Mouse (Mus musculus): ENCODE results near the gene 4933425L06Rik.

The 4933425L06Rik gene

DNA sequence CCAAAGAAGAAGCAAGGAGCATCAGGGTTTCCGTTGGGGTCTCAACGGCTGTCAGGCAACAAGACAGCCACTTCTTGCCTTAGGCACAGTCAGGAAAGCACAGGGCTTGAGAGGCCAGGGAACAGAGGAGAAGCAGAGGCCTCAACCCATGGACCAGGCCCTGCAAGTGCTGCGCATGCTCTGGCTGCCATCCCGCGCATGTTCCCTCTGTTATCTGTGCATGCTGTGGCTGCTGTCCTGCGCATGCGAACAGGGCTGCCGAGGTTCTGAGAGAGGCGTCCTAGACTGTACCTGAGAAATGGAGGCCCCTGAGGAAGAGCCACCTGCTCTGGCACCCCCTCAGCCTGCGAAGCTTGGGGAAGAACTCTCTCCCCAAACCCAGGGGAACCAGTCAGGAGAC, at the start of gene 4933425L06Rik:
TSS of gene 4933425L06Rik (plus strand) at position 261 of the 400 bp plus-strand sequence.
- no peak for DNase-seq (ENCODE audit: low spot score)

DNA sequence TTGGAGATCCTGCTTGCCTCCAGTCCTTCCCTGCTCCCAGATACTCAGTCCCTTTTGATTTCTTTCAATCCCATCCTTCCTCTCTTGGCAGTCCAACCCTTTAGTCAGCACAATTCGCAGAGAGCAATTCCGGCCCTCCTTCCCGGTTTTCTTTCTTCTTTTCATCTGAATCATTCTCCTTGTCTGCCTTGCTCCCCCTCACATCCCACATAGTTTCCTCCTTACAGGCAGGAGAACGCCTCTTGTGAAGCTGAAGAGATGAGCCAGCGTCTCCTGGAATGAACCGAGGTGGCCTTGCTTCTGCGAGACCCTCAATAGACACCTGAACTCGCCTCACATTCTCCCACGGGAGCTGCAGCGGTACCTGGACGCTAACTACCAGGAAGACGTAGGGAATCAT, 44.1 kb upstream of the 4933425L06Rik start:
- DNase-seq (ENCODE audit: low spot score) = no peak

DNA sequence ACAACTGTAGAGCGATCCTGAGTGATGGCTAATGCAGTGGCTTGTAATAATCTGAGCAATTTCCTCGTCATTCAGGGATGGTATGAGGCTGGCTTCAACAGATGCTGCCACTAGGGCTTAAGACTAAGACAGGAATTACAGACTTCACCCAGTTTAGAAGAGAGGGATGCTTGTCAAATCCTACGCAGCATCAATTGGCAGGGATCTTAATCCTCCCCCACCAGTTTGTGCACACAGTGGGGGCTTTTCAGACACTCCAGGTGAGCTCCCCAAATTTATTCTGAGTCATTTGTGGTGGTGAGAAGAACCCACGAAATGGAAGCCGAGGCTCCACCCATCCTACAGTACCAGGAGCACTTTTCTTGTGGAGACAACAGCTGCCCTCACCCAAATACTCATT, 43.6 kb upstream of the 4933425L06Rik start:
- DNase-seq (ENCODE audit: low spot score) = no peak

DNA sequence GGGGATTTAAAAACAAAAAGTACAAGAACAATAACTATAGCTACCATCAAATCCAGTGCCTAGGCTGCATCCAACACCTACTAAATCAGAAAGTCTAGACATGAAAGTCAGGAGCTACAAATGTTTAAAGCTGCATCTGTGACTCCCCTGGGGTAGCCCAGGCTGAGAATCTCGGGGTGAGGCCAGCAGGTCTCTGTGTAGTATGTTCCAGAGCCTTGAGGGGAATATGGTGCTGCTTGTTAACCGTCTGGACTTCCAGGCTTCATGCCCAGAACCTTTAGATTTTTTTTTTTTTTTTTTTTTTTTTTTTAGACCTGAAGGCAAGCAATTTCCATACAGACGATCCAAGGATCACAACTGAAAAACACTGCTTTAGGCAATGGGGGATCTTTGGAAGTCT, 38.0 kb upstream of the 4933425L06Rik start:
- DNase-seq (ENCODE audit: low spot score) = no peak

DNA sequence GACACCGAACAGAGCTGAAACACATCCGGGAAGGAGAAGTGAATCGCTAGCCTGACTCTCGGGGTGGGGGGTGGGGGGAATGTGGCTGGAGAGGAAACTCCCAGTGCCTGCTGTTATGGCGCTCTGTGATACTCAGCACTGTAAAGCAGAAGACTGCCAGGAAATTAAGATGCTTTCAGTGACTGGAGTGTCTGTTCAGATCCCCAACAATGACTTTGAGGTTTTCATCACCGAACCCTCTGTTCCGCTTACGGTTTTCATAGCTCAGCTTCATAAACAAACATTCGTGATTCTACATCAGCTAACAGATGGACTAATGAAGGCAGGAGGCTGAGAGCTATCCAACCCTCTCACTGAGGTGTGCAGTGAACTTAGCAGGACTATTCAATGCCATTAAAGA, 34.5 kb upstream of the 4933425L06Rik start:
- no peak for DNase-seq (ENCODE audit: low spot score)

DNA sequence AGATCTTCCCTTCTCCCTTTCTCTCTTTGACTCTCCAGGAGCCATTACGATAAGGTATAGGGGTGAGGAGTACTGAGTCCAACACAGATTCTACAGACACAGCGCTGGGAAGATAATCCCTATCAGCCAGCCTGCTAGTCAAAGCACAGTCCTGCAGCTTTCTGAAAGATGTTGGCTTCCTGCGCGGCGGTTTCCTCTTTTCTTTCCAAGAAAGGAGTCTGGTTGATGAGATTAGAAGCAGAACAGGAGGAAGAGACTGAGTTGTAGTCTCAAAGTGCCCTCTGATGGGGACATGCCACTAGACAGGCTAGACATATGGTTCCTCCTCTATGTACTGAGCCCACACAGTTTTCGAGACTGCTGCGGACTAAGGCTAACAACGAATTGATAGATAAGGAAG, 33.3 kb upstream of the 4933425L06Rik start:
- DNase-seq (ENCODE audit: low spot score) = no peak

DNA sequence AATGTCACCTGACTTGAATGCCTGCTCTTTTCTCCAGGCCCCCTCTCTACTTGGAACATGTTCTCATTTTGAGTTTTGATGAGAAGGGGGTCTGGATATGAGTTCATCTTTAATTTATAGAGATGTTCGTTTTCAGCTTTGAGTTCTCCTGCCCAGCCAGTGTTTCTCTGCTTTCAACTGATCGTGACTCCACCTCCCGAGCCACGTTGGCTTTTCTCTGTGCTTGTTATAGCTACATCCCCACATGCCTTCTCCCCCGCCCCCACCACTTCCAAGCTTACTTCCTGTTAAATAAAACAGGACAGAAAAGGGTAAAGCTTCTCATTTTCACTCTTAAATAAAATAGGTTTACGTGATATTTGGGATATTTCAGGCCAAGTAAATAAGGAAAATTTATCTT, 30.5 kb upstream of the 4933425L06Rik start:
- DNase-seq (ENCODE audit: low spot score) = no peak

DNA sequence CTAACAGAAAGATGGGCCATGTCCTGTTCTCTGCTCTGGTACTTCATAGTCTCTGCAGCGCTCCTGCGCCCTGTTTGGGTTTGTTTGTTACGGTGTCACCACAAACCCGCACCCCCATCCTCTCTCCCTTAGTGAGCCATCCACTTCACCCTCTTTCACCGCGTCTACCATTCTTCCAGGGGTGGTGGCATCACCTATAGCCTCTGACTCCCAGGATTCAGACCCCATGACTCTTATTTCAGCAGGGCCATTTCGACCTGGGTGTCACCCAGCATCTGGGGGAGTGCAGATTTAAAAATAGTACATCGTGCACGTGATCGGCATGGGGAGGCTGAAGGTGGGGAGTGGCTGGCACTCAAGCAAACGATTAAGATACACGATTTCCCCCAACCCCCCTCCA, 28.3 kb upstream of the 4933425L06Rik start:
- DNase-seq (ENCODE audit: low spot score) = no peak

DNA sequence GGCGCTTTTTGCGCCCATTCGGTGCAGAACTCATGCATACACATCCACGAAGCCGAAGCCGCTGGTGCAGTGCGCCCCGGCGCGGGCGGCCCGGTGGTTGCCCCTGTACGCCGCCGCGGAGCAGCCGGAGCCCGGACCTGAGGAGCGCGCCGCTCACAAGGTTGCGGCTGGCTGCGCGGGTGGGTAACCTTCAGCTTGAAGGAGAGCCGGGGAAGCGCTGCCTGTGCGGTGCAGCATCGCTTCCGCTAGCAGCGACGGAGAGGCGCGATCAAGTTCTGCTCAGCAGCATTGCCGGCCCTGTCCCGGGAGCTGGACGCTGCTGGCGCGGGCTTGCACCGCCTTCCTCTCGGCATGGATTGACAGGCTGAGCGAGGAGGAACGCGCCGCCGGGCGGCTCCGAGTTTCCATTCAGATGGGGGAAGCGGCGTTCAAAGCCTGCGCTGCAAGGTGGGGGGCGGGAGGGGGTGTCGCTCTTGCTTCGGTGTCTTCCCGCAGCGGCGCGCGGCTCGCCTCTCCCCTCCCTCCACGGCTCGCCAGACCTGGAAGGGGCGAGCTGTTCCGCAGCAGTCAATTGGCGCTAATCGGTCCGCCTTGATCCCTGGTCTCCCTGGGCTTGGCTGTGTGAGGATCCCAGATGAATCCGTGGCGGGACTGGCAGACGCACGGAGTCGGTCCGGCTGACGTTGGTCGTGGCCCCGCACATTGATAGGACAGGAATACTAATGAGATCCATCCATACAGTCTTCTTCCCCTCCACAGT, 27.6 kb upstream of the 4933425L06Rik start, which contains the start of gene Rgs7bp:
TSS of gene Rgs7bp (minus strand) at position 750 of the 760 bp plus-strand sequence.
- DNase-seq (ENCODE audit: low spot score) = peak; percentile 43

DNA sequence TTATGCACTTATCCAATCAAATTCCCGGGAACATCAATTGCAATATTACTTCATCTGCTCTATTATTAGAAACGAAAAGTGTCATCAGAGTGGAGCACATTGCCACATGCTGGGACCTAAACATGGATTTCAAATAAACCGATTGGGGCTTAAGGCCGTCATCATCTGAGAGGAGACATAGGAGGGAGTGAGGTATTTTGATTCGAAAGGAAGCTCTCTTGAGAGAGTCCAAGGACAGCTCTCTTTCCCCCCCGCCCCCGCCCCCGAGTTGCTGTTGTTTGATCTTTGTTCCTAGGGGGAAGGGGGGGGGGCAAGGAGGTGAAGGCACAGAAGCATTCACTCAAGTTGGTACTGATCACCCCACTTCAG, 27.0 kb upstream of the 4933425L06Rik start:
- DNase-seq (ENCODE audit: low spot score) = no peak

DNA sequence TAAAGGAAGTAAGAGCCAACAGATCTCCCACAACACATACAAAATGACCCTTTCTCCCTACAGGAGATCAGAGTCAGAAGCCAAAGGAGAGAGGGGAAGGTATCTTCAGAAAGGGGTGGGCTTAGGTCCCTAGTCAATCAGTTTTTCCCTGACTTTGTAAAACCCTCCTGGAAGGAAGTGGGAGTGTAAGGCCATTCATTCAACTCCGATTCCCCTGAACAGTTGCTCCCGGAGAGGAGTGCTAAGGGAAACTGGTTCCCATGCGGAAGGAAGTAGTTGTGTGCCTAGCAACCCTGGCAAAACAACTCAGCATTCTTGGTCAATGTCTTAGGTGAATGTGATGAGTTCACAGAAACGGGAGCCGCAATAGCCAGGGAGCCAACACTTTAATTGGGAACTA, 26.5 kb upstream of the 4933425L06Rik start:
- no peak for DNase-seq (ENCODE audit: low spot score)

DNA sequence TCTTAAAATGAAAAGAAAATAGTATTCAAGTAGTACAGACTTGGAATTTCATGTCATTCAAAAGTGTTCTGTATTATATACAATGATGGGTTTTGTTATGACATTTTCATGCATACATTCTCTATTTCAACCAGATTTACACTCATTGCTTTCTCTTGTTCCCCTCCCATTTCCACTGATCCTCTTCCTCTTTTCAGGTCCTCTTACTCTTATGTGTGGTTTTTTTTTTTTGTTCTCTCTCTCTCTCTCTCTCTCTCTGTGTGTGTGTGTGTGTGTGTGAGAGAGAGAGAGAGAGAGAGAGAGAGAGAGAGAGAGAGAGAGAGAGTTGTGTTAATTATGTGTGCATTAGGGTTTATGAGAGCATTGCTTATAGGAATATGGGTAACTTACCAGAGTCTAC, 15.8 kb upstream of the 4933425L06Rik start:
- no peak for DNase-seq (ENCODE audit: low spot score)

DNA sequence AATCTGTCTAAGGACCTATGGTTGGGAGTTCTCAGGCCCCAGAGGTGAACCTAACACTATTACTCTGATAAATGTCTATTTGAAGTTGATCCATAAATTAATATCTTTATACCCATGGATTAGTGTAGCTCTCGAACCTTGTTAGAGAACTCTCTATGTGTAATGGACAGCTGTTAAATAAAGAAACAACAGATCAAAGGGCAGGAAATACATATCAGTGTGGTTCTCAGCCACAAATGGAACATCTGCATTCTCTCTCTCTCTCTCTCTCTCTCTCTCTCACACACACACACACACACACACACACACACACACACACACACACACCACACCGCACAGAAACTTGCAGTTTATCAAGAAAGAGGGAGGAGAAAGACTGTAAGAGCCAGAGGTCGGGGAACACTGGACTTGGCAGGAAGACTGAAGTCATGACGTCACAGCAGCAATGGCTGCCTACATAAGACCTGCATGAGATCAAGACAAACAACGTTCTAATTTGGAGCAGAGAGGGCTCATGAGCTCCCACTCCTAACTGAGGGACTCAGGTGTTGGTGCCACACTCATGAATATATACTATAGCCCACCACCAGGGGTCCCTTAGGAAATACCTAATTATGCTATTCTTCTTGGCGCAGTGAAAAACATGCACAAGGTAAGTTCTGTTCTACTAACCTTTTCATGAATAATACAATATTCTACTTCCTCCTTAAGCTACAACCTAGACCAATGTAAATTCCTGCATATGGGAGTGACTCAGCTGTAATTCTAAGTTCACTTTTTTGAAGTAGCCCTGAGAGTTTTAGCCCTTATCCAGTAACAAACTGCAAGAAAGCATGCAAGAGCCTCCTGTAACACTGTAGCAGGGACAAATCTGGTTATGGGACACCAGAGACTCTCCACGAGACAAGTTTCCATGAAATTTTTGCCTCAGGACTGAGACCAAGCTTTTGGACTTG, 14.8 kb upstream of the 4933425L06Rik start:
- DNase-seq (ENCODE audit: low spot score) = no peak

DNA sequence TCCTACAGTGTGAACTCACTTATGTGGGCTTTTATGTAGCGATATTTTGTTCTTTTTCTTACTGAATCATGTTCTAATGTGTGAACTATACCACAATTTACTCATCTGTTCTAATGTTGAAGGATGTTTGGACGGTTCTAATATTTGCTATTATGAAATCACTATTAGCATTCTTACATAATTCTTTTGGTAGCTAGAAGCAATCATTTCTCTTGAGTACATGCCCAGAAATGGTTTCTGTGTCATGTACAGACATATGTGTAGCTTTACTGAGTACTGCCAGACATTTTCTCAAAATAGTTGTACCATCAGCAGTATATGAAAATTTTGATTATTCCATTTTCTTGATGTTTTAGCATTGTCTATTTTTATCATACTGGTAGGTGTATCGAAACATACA, 7.4 kb downstream of the 4933425L06Rik start:
- DNase-seq (ENCODE audit: low spot score) = no peak

DNA sequence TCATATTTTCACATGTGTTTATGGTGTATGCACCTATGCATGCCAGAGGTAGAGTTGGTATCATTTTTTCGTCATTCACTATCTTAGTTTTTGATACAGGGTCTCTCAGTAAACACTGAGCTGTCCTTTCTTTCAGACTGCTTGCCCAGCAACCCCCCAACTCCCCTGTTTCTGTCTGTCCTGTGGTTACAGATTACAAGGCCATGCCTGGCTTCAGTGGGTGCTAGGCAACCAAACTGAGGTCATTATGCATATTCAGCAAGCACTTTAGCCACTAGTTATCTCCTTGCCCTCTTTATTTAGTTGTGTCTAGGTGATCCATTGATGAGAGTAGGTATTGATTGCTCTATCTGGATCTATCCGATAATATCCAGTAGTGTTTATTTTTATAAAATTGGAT, 14.4 kb downstream of the 4933425L06Rik start:
- no peak for DNase-seq (ENCODE audit: low spot score)

DNA sequence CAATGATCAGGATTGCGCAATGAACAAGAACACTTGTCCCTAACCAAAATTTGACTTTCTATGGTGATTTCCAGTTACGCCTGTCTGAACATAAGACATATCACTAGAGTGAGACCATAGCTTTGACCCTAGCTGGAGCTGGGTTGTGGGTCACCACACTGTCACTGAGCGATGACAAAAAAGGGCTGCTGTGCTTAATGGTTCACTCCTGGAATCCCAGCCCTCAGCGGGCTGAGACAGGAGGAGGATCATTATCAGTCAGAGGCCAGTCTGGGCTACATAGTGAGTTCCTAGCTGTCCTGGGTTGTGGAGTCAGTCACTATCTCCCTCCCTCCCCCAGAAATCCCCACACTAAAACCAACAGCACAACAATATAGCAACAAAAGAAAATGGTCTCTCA, 18.8 kb downstream of the 4933425L06Rik start:
- no peak for DNase-seq (ENCODE audit: low spot score)

DNA sequence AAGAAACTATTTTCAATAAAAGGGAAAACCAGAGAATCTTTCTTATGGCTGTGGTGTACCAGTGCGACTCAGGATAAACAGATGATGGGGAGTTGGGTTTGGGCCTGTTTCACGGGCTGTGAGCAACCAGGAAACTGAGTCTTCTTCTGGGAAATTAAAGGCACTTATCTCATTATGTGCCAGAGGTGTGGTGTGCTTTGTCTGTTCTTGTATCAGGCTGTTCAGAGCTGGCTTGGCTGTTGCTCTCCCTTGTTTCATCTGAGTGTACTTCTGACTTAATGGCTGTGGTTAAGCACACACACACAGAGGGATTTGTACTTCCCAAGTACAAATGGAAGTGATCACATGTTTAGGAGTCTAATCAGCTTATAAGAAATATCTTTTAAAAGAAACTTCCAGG, 22.5 kb downstream of the 4933425L06Rik start:
- DNase-seq (ENCODE audit: low spot score) = no peak

DNA sequence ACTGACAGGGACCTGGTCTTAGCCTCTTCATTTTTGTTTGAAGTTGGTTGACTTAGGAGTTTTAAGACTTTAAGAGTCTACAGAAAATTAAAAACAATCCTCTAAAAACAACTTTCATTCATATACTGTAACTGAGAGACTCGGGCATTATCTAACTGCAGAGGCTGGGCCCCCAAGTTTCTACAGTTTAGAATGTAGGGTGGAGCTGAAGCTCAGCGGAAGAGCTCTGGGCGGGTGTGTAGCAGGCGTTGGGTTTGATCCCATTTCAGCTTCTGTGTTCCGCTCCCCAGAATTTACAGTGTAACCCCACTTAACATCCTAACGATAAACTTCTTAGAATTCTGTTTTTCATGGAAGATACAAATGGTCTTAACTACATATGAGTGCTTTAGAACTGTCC, 29.7 kb downstream of the 4933425L06Rik start:
- no peak for DNase-seq (ENCODE audit: low spot score)

DNA sequence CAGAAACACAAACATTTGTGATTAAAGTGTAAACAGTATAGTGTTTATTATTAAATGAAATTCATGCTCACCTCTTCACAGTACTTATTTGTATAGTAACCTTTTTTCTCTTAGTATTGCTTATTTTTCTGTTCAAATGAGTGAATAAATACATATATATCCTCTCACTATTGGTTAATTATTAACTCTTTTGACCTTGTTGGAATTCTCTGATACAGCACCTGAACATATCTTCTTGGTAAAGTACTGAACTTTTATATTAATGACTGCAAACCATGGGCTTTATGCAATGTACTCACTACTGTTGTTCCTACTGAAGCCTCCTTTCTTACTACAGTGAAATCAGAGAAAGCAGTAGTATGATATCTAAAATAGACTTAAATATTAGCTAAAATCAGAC, 39.7 kb downstream of the 4933425L06Rik start:
- DNase-seq (ENCODE audit: low spot score) = no peak

DNA sequence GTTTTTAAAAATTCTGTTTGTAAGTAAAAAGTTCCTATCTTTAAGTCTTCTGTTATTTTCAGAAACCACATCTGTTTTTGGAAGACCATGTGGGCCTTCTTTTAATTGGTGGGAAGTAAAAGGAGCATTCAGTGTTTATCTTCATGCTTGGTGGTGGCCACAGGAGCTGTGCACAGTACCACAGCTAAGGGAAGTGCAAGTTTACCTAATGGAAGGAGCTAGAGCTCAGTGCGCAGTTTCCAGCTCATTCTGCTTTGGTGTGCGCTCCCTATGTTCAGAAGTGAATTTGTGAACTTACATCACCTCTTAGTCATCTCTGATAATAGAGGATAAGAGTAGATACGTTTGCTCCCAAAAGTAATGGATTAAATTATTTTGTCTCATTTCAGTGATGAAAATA, 40.2 kb downstream of the 4933425L06Rik start:
- DNase-seq (ENCODE audit: low spot score) = no peak

DNA sequence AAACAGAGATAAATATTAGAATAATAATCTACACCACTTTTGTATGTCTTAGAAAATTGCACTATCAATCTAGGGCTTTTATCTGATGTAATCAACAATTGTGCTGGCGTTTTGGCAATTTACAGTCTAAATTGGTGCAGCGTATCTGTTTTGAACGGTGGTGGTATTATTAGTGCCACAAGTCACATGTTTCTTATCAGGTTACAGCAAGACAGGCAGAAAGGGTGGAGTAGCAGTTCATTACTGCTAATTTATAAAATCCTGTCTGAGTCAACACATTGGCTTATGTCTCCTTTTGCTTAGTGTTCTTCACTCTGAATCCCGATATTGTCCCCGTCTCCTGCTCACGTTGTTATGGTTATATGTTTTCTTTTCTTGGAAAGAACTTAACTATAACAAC, 48.2 kb downstream of the 4933425L06Rik start:
- no peak for DNase-seq (ENCODE audit: low spot score)

DNA sequence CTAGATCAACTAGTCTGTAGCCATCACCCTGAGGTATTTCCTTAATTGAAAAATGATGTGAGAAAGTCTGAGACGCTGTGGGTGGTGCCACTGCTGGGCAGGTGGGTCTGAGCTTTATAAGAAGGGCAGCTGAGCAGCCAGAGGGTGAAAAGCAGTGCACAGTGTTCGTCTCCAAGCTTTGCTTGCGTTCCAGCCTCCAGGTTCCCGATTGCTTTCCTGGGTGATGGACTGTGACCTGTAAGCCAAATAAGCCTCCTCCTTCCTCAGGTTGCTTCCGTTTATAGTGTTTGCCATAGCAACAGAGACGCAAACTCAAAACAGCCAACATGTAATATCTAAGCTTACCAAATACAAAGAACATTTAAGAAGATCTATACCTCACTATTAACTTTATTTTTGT, 50.4 kb downstream of the 4933425L06Rik start:
- DNase-seq (ENCODE audit: low spot score) = no peak

DNA sequence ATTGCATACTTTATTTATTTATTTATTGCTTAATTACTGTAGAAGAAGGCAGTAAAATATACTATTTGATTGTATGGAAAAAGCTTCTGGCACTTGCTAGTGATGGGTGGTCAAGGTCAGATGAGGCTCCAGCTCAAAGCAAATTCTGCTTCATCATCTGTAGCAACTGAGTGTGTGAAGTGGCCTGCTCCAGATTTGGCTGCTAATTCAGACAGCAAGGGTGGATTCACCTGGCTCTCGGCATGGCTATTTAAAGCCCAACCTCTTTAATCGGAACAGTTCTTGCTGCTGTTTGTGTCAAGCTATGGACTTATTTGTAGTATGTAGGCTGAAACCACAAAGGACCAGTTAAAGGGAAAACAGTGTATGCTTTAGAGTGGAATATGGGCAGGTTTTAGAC, 50.9 kb downstream of the 4933425L06Rik start:
- DNase-seq (ENCODE audit: low spot score) = no peak
